Mouse (Mus musculus) kidney, postnatal 25 days (tissue): ENCODE measurements around the gene Kdm4b.

Source experiments
- DNase-seq, 2 experiments: peaks; one replicate each; pipeline ENCODE4 v3.0.0; 2021; ENCODE audit warnings: mixed read lengths in 2 of 2

Kdm4b gene

GRCm38 (mm10) chr17:56348586-56348985 lies 22.7 kb downstream of the Kdm4b start:
- DNase-seq, result no peak

GRCm38 (mm10) chr17:56350694-56351093 lies 24.8 kb downstream of the Kdm4b start:
- DNase-seq, result peak; percentile 73 to 91

- peak; percentile 68 to 80 for DNase-seq
These were observed 31.3 kb downstream of the Kdm4b start for GRCm38 (mm10) chr17:56356921-56357885.

- DNase-seq, result no peak
These were observed 33.4 kb downstream of the Kdm4b start for GRCm38 (mm10) chr17:56359183-56359725.

- no peak for DNase-seq
These were observed 34.0 kb downstream of the Kdm4b start for GRCm38 (mm10) chr17:56359864-56360263.

- DNase-seq, result no peak
These were observed 34.6 kb downstream of the Kdm4b start for GRCm38 (mm10) chr17:56360451-56360850.

GRCm38 (mm10) chr17:56361542-56361941 lies 35.7 kb downstream of the Kdm4b start:
- DNase-seq, result no peak

GRCm38 (mm10) chr17:56365791-56366673 lies 40.2 kb downstream of the Kdm4b start:
- DNase-seq, result no peak

GRCm38 (mm10) chr17:56368291-56368790 lies 42.5 kb downstream of the Kdm4b start:
- no peak for DNase-seq

GRCm38 (mm10) chr17:56370090-56370489 lies 44.2 kb downstream of the Kdm4b start:
- no peak for DNase-seq

GRCm38 (mm10) chr17:56371029-56371660 lies 45.3 kb downstream of the Kdm4b start:
- DNase-seq, result no peak

- no peak for DNase-seq
These were observed 46.2 kb downstream of the Kdm4b start for GRCm38 (mm10) chr17:56372109-56372508.

- DNase-seq, result no peak
These were observed 47.5 kb downstream of the Kdm4b start for GRCm38 (mm10) chr17:56373136-56374034.

- no peak for DNase-seq
These were observed 49.0 kb downstream of the Kdm4b start for GRCm38 (mm10) chr17:56374851-56375250.

- DNase-seq, result peak in 1 of 2 experiments; percentile 9
These were observed 53.5 kb downstream of the Kdm4b start for GRCm38 (mm10) chr17:56379281-56379834.

- no peak for DNase-seq
These were observed 54.4 kb downstream of the Kdm4b start for GRCm38 (mm10) chr17:56380286-56380685.

- DNase-seq, result peak; percentile 16 to 71
These were observed 55.3 kb downstream of the Kdm4b start for GRCm38 (mm10) chr17:56381183-56381582.

GRCm38 (mm10) chr17:56382997-56383396 lies 57.1 kb downstream of the Kdm4b start:
- DNase-seq, result no peak

GRCm38 (mm10) chr17:56384903-56385302 lies 59.0 kb downstream of the Kdm4b start:
- DNase-seq, result peak; percentile 13 to 61

- peak in 1 of 2 experiments; percentile 25 for DNase-seq
These were observed 61.8 kb downstream of the Kdm4b start for GRCm38 (mm10) chr17:56387612-56388011.

- no peak for DNase-seq
These were observed 67.4 kb downstream of the Kdm4b start for GRCm38 (mm10) chr17:56393238-56393637.
